Mouse (Mus musculus) thymus, adult 2 months (tissue): ENCODE results near the gene Tor1a.

Experiments used
- CTCF ChIP-seq: fragments of 200-500 bp; IDR thresholded peaks from 2 replicates; pipeline ENCODE4 v1.5.1; 2012; ENCODE audit warnings: mild to moderate bottlenecking, control low read depth, low read length, moderate library complexity, borderline replicate concordance; ENCODE audit not compliant: control insufficient read depth, poor library complexity, insufficient read depth; ENCODE audit errors: extremely low read depth
- POLR2A ChIP-seq: fragments of 200-500 bp; IDR thresholded peaks from 2 replicates; pipeline ENCODE4 v1.6.1; 2012; ENCODE audit warnings: mild to moderate bottlenecking, low read length, control low read depth, moderate library complexity; ENCODE audit not compliant: control insufficient read depth, poor library complexity, insufficient read depth; ENCODE audit errors: extremely low read depth

GRCm38 (mm10) chr2:30931922-30932321, 35.8 kb downstream of the Tor1a start:
- no peak for TF ChIP-seq CTCF
- TF ChIP-seq POLR2A: no peak
